Mouse (Mus musculus): ENCODE measurements around the gene Vapb.

Vapb gene

GRCm38 (mm10) chr2:173791904-173792757, 54.8 kb downstream of the Vapb start:
- no peak for DNase-seq (ENCODE audit: low spot score in 2 of 2)

- no peak for DNase-seq (ENCODE audit: low spot score in 2 of 2)
These were observed 56.7 kb downstream of the Vapb start for GRCm38 (mm10) chr2:173794018-173794417.

- DNase-seq (ENCODE audit: low spot score in 2 of 2) = no peak
These were observed 57.5 kb downstream of the Vapb start for GRCm38 (mm10) chr2:173794531-173795510.

GRCm38 (mm10) chr2:173795801-173796673, 58.7 kb downstream of the Vapb start:
- no peak for DNase-seq (ENCODE audit: low spot score in 2 of 2)

GRCm38 (mm10) chr2:173796674-173796963, 59.3 kb downstream of the Vapb start:
- no peak for DNase-seq (ENCODE audit: low spot score in 2 of 2)

- DNase-seq (ENCODE audit: low spot score in 2 of 2) = no peak
These were observed 62.2 kb downstream of the Vapb start for GRCm38 (mm10) chr2:173799513-173799912.

- DNase-seq (ENCODE audit: low spot score in 2 of 2) = no peak
These were observed 63.3 kb downstream of the Vapb start for GRCm38 (mm10) chr2:173800566-173800965.

GRCm38 (mm10) chr2:173801405-173801876, 64.1 kb downstream of the Vapb start:
- DNase-seq (ENCODE audit: low spot score in 2 of 2) = no peak

GRCm38 (mm10) chr2:173802176-173802575, 64.9 kb downstream of the Vapb start:
- no peak for DNase-seq (ENCODE audit: low spot score in 2 of 2)

- no peak for DNase-seq (ENCODE audit: low spot score in 2 of 2)
These were observed 65.6 kb downstream of the Vapb start for GRCm38 (mm10) chr2:173802956-173803355.

GRCm38 (mm10) chr2:173803827-173804226, 66.5 kb downstream of the Vapb start:
- DNase-seq (ENCODE audit: low spot score in 2 of 2) = no peak

GRCm38 (mm10) chr2:173806621-173807020, 69.3 kb downstream of the Vapb start:
- no peak for DNase-seq (ENCODE audit: low spot score in 2 of 2)

GRCm38 (mm10) chr2:173808942-173809341, 71.6 kb downstream of the Vapb start:
- DNase-seq (ENCODE audit: low spot score in 2 of 2) = no peak

GRCm38 (mm10) chr2:173810036-173810850, 72.9 kb downstream of the Vapb start:
- no peak for DNase-seq (ENCODE audit: low spot score in 2 of 2)

- DNase-seq (ENCODE audit: low spot score in 2 of 2) = no peak
These were observed 73.5 kb downstream of the Vapb start for GRCm38 (mm10) chr2:173810851-173811130.

GRCm38 (mm10) chr2:173811850-173812249, 74.5 kb downstream of the Vapb start:
- DNase-seq (ENCODE audit: low spot score in 2 of 2) = no peak

GRCm38 (mm10) chr2:173813071-173813470, 75.8 kb downstream of the Vapb start:
- DNase-seq (ENCODE audit: low spot score in 2 of 2) = no peak

- no peak for DNase-seq (ENCODE audit: low spot score in 2 of 2)
These were observed 89.0 kb downstream of the Vapb start for GRCm38 (mm10) chr2:173826287-173826686.

GRCm38 (mm10) chr2:173827228-173827627, 89.9 kb downstream of the Vapb start:
- no peak for DNase-seq (ENCODE audit: low spot score in 2 of 2)

- no peak for DNase-seq (ENCODE audit: low spot score in 2 of 2)
These were observed 90.8 kb downstream of the Vapb start for GRCm38 (mm10) chr2:173828134-173828533.

All from urinary bladder, adult 18-20 months (tissue).